Mouse (Mus musculus) CH12.LX (cell line): ENCODE results near the gene Larp4b.

Experiments
- CTCF ChIP-seq, 2 experiments: IDR thresholded peaks in 1 of 2; conservative IDR thresholded peaks in 1 of 2; 2 replicates each; pipeline ENCODE4 v1.5.1; 2011 to 2012; ENCODE audit warnings: low read depth in 2 of 2, low read length in 2 of 2, improper control_type of control experiment in 1 of 2, inconsistent platforms in 1 of 2, mild to moderate bottlenecking in 1 of 2, moderate library complexity in 1 of 2
- GABPA ChIP-seq: IDR thresholded peaks from 2 replicates; pipeline ENCODE4 v1.6.1; 2012; ENCODE audit warnings: low read depth, low read length, improper control_type of control experiment, inconsistent platforms; ENCODE audit not compliant: insufficient replicate concordance
- ZMIZ1 ChIP-seq: IDR thresholded peaks from 2 replicates; pipeline ENCODE4 v1.6.1; 2012; ENCODE audit warnings: low read depth, mild to moderate bottlenecking, inconsistent platforms, low read length, improper control_type of control experiment

DNA sequence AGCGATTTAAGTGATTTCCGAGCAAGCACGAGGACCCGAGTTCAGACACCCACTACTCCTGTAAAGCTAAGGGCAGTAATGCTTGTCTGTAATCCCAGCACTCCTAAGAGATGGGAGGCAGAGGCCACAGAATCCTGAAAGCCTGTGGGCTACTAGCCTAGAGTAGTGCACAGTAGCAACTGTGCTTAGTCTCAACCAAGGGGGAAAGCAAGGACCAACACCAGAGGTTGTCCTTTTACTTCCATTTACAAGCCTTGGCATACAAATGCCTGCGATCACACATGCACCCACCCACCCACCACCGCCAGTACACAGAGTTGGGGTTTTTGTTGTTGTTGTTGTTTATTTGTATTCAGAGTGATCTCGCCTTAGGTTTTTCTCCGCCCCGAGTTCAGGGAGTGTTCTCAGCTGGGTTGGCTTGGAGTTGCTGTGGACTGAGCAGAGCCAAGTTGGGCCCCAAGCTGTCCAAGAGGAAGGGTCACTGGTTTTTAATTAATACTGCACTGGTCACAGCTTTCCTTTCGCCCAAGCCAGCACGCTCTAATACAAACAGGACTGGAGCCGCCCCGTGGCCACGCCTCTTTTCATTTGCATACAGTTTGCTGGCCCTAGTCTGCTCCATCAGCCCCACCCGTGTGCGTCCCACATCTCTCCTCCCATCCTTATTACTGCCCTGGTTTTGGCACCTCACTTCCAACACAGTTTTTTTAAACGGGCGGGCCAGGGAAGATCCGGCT lies 105.2 kb downstream of the Larp4b start:
- TF ChIP-seq CTCF (conservative IDR thresholded peaks at IDR 0.05 in 1 of 2, IDR thresholded peaks at IDR 0.05 in 1 of 2; ENCODE audit: low read depth in 2 of 2, low read length in 2 of 2) (no peak), GABPA (no peak), ZMIZ1 (no peak)
